Mouse (Mus musculus) intestine, embryonic 15.5 days (tissue): ENCODE results near the gene Zfp637. TPM values are rescaled to one million over a fixed set of nuclear protein-coding genes. Genes with fewer than 3 reads are reported as not detected.

Experiments
- ATAC-seq: fragments of 200-750 bp; cut with Nextera tagmentation; 2 replicates; pipeline ENCODE4 v1.8.0; 2017; ENCODE audit warnings: moderate TSS enrichment, moderate library complexity
- H3K27ac ChIP-seq: fragments of 300-500 bp; sonication (generic); 2 replicates; pipeline ENCODE4 v1.5.1; 2015; ENCODE audit warnings: mild to moderate bottlenecking, inconsistent platforms
- H3K27me3 ChIP-seq: fragments of 300-500 bp; sonication (generic); replicated peaks from 2 replicates; pipeline ENCODE4 v1.6.1; 2015; ENCODE audit warnings: inconsistent platforms
- H3K36me3 ChIP-seq: fragments of 300-500 bp; sonication (generic); 2 replicates; pipeline ENCODE4 v1.6.1; 2015; ENCODE audit warnings: inconsistent platforms
- H3K4me1 ChIP-seq: fragments of 300-500 bp; sonication (generic); replicated peaks from 2 replicates; pipeline ENCODE4 v1.6.1; 2015; ENCODE audit warnings: inconsistent platforms
- H3K4me2 ChIP-seq: fragments of 300-500 bp; sonication (generic); replicated peaks from 2 replicates; pipeline ENCODE4 v1.6.1; 2015; ENCODE audit warnings: mild to moderate bottlenecking, inconsistent platforms
- H3K4me3 ChIP-seq: fragments of 300-500 bp; sonication (generic); replicated peaks from 2 replicates; pipeline ENCODE4 v1.5.1; 2015; ENCODE audit warnings: inconsistent platforms
- H3K9ac ChIP-seq: fragments of 300-500 bp; sonication (generic); 2 replicates; pipeline ENCODE4 v1.6.1; 2015; ENCODE audit warnings: inconsistent platforms
- H3K9me3 ChIP-seq: fragments of 300-500 bp; sonication (generic); 2 replicates; pipeline ENCODE4 v1.6.1; 2016; ENCODE audit warnings: inconsistent platforms
- WGBS: fragments of 180-500 bp; shearing (Covaris S2); methylation state at CpG from one replicate; pipeline ENCODE4 v1.1.7; 2015; 5-methylcytosine and 5-hydroxymethylcytosine counted together
- polyA plus RNA-seq: library from polyadenylated mRNA; unstranded; fragments of >200 nt; fragmentation: Nextera tagmentation; extraction: Ambion mirVana; gene quantifications from 2 replicates; pipeline ENCODE4 v1.2.1, GENCODE M21; 2015

Gene Zfp637
- polyA plus RNA-seq = 84.7 and 90.5 TPM in 2 replicates

DNA sequence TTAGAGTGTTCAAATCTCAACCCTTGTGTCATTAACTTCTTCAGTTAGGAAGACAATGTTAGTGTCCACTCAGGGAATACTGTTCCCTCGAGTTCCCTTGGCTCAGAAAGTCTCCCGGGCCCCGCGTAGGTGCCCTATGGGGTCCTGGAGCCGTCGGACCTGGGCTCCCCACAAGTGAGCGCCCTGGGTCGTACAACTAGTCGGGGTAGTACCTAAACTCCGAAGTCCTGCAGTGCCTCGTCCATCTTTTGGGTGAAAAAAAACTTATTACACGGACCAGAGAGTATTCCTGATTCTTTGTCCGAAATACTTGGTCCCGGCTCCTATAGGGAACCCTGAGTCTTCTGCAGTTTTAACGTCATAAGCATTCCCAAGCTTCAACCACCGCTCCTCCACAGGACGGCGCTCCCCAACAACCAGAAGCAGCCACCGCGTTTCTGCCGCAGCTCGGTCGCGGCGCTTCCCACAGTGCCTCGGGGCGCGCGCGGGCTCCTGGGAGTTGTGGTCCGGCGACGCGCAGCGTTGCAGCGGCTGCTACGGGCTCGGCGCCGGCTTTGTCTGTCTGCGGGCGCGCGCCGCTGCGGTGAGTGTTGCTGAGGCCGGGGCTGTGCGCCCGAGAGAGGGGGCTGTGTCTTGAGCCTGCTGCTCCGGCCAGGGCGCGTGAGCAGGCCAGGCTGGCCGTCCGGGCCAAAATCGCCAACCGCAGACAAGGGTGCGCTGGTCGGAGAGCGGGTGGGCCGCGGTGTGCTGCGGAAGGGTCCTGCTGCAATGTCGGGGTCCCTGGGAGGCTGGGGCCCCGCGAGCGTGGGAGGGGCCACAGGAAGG lies at the start of gene Zfp637:
Zfp637 (plus strand) TSS at position 495 of the 825 bp plus-strand sequence.
- H3K4me3 ChIP-seq = peak within 1 kb of the TSS; percentile 100
- H3K4me1 ChIP-seq = 0 out of 2 replicates have a peak, but pooled peaks cover 3% of the 10 kb centered on the region
- H3K27ac ChIP-seq = peak within 1 kb of the TSS; percentile 96
- H3K9ac ChIP-seq = peak within 1 kb of the TSS; percentile 98
- H3K4me2 ChIP-seq = peak within 1 kb of the TSS; percentile 87
- H3K36me3 ChIP-seq = peaks cover 26% of the 10 kb centered on the region
- WGBS = under 1% methylated on average over 66 of the region's 66 CpGs
- peak; percentile 98 for ATAC-seq
- H3K9me3 ChIP-seq = no peaks in the 10 kb centered on the region
- no peaks in the 10 kb centered on the region for H3K27me3 ChIP-seq

DNA sequence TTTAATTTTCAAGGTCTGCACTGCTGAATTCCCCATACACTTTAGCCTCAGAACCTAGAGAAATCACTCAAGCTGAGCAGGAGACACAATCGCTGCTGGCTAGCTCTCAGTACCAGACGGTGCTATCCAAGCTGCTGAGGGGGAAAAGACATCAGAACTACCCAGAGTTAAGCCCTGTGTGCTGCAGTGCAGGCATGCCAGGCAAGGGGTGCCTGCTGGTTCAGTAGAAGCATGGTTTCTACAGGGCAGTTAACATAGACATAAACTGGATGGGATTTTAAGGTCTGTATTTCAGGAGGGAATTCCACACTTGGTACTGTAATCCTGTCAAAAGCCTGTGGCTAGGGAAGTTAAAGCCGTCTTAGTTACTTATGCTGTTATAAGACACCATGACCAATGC lies 45.7 kb upstream of the Zfp637 start:
- H3K27ac ChIP-seq = no peak overlapping the region
- H3K36me3 ChIP-seq = no peaks in the 10 kb centered on the region
- H3K9me3 ChIP-seq = peaks cover 2% of the 10 kb centered on the region; the same call in 1 of the 2 replicates
- ATAC-seq = no peak
- H3K27me3 ChIP-seq = no peaks in the 10 kb centered on the region
- H3K9ac ChIP-seq = no peak overlapping the region
- 89% methylated on average over 3 of the region's 3 CpGs for WGBS
- no peaks in the 10 kb centered on the region for H3K4me1 ChIP-seq
- H3K4me3 ChIP-seq = no peak overlapping the region
- H3K4me2 ChIP-seq = no peak overlapping the region

DNA sequence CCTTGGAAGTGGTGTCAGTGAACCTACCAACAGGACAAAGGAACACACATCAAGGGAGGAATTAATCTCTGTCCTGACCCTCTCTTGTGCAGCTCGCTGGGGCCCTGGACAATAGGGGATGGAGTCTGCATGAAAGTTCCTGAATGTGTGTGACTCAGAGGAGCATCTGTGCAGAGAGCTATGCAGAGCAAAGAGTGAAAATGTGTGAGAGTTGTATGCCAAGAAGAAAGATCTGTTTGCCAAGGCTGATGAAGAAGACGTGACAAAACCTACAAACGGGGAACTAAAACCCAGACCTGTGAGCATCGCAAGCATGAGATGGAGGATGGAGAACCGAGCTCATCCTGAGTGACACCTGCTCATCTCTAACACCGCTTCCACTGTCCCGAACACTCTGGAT lies 40.2 kb upstream of the Zfp637 start:
- ATAC-seq = no peak
- Histone ChIP-seq H3K9me3 (no peaks in the 10 kb centered on the region), H3K4me3 (no peak overlapping the region), H3K4me2 (no peak overlapping the region), H3K27me3 (no peaks in the 10 kb centered on the region), H3K36me3 (no peaks in the 10 kb centered on the region), H3K9ac (no peak overlapping the region), H3K4me1 (no peaks in the 10 kb centered on the region), H3K27ac (no peak overlapping the region)
- 86% methylated on average over 7 of the region's 7 CpGs for WGBS

DNA sequence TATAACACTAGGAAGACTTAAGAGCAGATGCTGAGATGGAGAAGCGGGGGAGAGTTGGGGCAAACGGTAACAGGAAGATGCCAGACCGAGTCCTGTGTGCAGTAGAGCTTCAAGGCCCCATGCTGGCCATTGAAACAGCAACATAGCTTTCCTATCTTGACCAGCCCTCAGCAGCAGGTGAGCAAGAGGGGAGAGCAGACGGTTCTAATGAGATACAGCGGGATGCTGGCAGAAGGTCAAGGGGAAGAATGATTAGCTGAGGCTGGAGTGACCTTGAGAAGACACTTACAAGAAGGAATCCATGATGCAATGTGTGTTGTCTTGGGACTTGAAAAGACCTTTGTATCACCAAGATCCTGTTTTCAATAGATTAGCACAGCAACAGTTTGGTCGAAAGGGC lies 39.2 kb upstream of the Zfp637 start:
- H3K27ac ChIP-seq = no peak overlapping the region
- H3K27me3 ChIP-seq = no peaks in the 10 kb centered on the region
- H3K9me3 ChIP-seq = no peaks in the 10 kb centered on the region
- no peak for ATAC-seq
- no peak overlapping the region for H3K4me2 ChIP-seq
- no peak overlapping the region for H3K4me3 ChIP-seq
- no peak overlapping the region for H3K9ac ChIP-seq
- H3K36me3 ChIP-seq = no peaks in the 10 kb centered on the region
- no peaks in the 10 kb centered on the region for H3K4me1 ChIP-seq
- 81% methylated on average over 6 of the region's 6 CpGs for WGBS

DNA sequence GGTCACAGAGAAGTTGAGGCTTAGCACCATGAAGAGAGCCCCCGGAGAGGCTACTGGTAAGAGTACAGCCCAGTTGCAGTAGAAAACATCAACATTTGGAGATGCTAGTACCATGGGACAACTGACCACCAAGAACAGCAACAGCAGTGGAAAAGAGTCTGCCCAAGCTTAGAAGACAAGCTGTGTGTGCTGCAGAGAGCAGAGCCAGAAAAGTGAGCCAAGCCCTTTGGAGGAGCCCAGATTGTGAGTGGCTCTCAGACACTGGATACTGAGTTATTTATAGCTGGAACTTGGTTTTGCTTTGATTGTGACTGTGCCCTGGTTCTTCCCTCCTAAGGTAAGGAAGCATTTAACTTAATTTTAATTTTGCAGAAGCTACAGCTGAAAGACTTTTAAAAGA lies 33.2 kb upstream of the Zfp637 start:
- ATAC-seq = no peak
- no peak overlapping the region for H3K9ac ChIP-seq
- no peaks in the 10 kb centered on the region for H3K4me1 ChIP-seq
- H3K27me3 ChIP-seq = no peaks in the 10 kb centered on the region
- H3K4me2 ChIP-seq = no peak overlapping the region
- no peaks in the 10 kb centered on the region for H3K9me3 ChIP-seq
- H3K36me3 ChIP-seq = no peaks in the 10 kb centered on the region
- no peak overlapping the region for H3K4me3 ChIP-seq
- WGBS = 97% methylated on average over 1 of the region's 1 CpGs
- no peak overlapping the region for H3K27ac ChIP-seq

DNA sequence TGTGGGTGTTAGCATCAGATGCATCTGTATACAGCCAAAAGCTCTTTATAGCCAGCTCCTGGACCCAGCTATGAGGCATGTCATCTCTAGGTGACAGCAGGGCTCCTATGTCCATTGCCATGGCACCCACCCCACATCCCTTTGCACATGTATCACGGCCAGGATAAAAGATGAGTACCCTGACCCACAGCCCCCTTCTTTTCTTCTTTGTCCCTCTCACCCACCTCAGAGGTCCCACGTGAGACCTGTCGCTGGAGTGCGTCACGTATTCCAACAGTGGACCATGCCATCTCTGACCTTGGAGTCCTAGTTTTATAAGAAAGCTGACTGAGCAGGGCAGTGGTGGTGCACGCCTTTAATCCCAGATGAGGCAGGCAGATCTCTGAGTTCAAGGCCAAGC lies 31.2 kb upstream of the Zfp637 start:
- H3K9me3 ChIP-seq = no peaks in the 10 kb centered on the region
- no peak overlapping the region for H3K9ac ChIP-seq
- no peaks in the 10 kb centered on the region for H3K36me3 ChIP-seq
- 89% methylated on average over 6 of the region's 6 CpGs for WGBS
- H3K27me3 ChIP-seq = no peaks in the 10 kb centered on the region
- no peak overlapping the region for H3K27ac ChIP-seq
- H3K4me1 ChIP-seq = no peaks in the 10 kb centered on the region
- no peak for ATAC-seq
- H3K4me3 ChIP-seq = no peak overlapping the region
- no peak overlapping the region for H3K4me2 ChIP-seq

DNA sequence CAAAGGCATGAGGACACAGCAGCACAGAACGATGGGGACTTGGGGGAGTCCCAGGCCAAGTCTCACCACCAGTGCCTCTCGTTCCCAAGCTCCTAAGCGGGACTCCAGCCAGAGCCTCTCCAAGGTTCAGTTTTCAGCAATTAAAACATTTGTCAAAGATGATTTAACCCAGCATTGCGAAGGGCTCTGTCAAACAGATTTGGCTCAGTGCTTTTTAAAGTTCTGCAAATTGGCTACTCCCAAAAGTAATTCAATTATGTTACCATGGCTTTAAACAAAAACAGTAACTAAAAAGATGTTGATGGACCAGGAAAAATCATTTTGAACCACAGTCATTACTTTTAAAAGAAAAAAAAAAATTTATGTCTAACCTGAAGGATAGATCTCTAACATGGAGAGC lies 30.3 kb upstream of the Zfp637 start:
- Histone ChIP-seq H3K27ac (no peak overlapping the region), H3K36me3 (no peaks in the 10 kb centered on the region), H3K9me3 (no peaks in the 10 kb centered on the region), H3K9ac (no peak overlapping the region), H3K4me3 (no peak overlapping the region), H3K4me2 (no peak overlapping the region), H3K27me3 (no peaks in the 10 kb centered on the region), H3K4me1 (no peaks in the 10 kb centered on the region)
- WGBS = 33% methylated on average over 4 of the region's 4 CpGs
- ATAC-seq = no peak

DNA sequence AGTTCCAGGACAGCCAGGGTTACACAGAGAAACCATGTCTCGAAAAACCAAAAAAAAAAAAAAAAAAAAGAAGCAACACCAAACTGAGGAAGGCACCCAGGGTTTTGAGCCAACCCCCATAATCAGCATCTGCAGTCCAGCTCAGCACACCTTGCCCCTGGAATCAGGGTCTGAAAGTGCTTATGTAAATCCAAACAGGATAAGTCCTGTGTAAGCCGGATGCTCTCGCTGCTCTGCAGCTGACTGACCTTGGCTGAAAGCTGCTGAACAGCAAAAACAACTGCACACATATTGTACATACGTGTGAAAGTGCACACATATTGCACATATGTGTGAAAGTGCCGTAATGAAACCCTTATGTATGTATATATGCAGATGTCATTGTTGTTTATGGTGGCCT lies 29.7 kb upstream of the Zfp637 start:
- Histone ChIP-seq H3K9me3 (no peaks in the 10 kb centered on the region), H3K36me3 (no peaks in the 10 kb centered on the region), H3K27me3 (no peaks in the 10 kb centered on the region), H3K4me3 (no peak overlapping the region), H3K9ac (no peak overlapping the region), H3K27ac (no peak overlapping the region), H3K4me1 (no peaks in the 10 kb centered on the region), H3K4me2 (no peak overlapping the region)
- no peak for ATAC-seq
- 60% methylated on average over 5 of the region's 5 CpGs for WGBS

DNA sequence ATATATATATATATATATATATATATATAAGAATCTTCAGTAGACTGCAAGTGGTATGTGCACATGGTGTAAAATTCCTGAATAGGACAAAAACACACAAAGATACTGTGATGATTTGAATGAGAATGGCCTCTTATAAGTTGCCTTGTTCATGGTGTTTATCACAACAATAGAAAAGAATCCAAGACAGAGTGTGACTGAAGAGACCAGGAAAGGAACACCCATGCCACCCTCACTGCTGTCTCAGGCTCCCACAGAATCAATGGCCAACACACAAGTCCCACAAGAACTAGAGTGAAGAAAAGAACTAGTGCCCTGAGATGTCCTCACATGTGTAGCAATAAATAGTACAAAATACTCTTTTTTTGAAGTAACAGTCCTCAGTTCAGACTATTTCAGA lies 26.3 kb upstream of the Zfp637 start:
- no peaks in the 10 kb centered on the region for H3K4me1 ChIP-seq
- H3K4me3 ChIP-seq = no peak overlapping the region
- no peak overlapping the region for H3K4me2 ChIP-seq
- no peaks in the 10 kb centered on the region for H3K27me3 ChIP-seq
- no peaks in the 10 kb centered on the region for H3K36me3 ChIP-seq
- no peak for ATAC-seq
- H3K9me3 ChIP-seq = no peaks in the 10 kb centered on the region
- no peak overlapping the region for H3K9ac ChIP-seq
- no peak overlapping the region for H3K27ac ChIP-seq

DNA sequence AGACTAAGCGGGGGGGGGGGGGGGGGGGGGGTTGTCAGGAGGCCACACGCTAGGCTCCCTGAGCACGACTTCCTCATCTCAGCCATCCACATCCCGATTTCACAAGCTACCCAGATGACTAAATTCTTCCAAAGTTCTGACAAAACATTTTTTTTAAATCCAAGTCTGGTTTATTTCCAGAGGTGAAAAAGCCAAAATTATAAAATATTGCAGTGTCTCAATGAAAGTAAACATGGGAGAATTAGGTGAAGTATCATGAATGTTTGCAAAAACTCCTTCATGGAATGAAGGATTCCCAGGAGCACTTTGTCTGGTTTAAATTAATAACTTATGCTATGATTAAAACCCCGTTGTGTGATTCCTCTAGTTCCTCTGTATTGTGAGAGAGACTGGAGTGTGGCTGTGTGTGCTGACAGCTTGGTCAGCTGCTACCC lies 23.9 kb upstream of the Zfp637 start:
- Histone ChIP-seq H3K9me3 (no peaks in the 10 kb centered on the region), H3K4me2 (no peak overlapping the region), H3K27ac (no peak overlapping the region), H3K36me3 (no peaks in the 10 kb centered on the region), H3K9ac (no peak overlapping the region), H3K27me3 (no peaks in the 10 kb centered on the region), H3K4me3 (no peak overlapping the region), H3K4me1 (no peaks in the 10 kb centered on the region)
- 37% methylated on average over 4 of the region's 5 CpGs for WGBS
- no peak for ATAC-seq

DNA sequence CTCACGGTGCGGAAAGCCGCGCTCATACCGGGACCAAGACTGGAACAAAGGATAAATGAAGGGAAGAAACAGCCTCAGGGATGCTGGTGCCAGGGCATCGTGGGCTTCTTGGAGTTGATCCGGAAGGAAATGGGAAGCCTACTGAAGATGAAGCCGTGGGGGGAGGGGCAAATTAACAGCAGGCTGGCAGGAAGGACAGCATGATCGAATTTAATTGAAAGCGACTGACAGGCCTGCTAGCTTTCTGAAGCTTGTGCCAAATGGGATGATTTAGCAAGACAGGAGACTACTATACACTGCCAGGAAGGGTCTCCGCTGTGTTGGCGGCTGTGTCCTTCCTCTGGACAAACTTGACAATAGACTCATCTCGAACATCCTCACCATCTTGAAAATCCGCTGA lies 20.7 kb upstream of the Zfp637 start:
- ATAC-seq = no peak

DNA sequence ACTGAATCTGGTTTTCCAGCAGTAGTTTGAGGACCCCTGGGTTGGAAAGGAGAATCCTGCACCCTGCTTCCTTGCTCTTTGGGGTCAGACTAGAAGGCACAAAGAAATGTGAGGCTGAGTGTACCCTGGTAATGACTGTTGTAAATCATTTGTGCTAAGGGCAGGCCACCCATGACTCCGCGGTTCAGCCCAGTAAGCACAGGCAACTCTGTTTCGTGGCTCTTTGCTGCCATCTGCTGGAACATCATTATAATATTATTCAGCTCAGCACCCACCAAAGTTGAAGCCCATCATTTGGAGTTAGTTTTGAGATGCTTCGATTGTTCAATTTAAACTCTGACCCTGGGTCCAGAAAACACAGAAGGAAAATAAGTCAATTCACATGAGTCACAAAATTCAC lies 15.6 kb upstream of the Zfp637 start:
- Histone ChIP-seq H3K4me3 (no peak overlapping the region), H3K27ac (no peak overlapping the region), H3K9ac (no peak overlapping the region), H3K4me1 (no peaks in the 10 kb centered on the region), H3K9me3 (no peaks in the 10 kb centered on the region), H3K36me3 (no peaks in the 10 kb centered on the region), H3K27me3 (peaks cover 5% of the 10 kb centered on the region; the same call in 1 of the 2 replicates), H3K4me2 (no peak overlapping the region)
- 12% methylated on average over 4 of the region's 4 CpGs for WGBS
- peak; percentile 80 for ATAC-seq

More for the DNA sequence above, 20.7 kb upstream of the Zfp637 start:
- no peaks in the 10 kb centered on the region for H3K4me1 ChIP-seq
- H3K4me3 ChIP-seq = no peak overlapping the region
- WGBS = 91% methylated on average over 14 of the region's 14 CpGs
- H3K4me2 ChIP-seq = no peak overlapping the region
- no peaks in the 10 kb centered on the region for H3K27me3 ChIP-seq
- H3K9ac ChIP-seq = no peak overlapping the region
- H3K9me3 ChIP-seq = no peaks in the 10 kb centered on the region
- H3K36me3 ChIP-seq = no peaks in the 10 kb centered on the region
- no peak overlapping the region for H3K27ac ChIP-seq

DNA sequence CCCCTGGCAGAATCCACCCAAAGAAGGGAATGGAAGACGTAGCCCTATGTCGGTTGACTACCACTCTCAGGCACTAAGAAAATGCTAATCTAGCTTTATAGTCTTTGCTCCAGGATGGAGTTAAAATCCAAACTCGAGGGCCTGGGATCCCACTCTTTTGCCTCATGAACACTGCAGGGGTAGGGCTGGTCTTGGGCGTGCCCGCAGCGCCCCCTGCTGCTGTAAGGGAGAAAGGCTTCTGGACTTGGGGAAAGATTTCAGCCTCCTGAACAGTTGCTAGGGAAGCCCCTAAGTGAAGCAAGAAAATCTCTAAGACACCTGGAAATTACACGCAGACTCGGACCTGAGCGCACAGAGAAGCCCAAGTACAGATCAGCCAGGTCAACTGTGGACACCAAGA lies 12.7 kb upstream of the Zfp637 start:
- H3K27me3 ChIP-seq = peaks cover 5% of the 10 kb centered on the region; the same call in 1 of the 2 replicates
- no peak overlapping the region for H3K27ac ChIP-seq
- no peak overlapping the region for H3K9ac ChIP-seq
- H3K36me3 ChIP-seq = no peaks in the 10 kb centered on the region
- H3K4me1 ChIP-seq = no peaks in the 10 kb centered on the region
- no peak overlapping the region for H3K4me3 ChIP-seq
- no peaks in the 10 kb centered on the region for H3K9me3 ChIP-seq
- ATAC-seq = peak; percentile 56; the same call in 1 of the 2 replicates
- 24% methylated on average over 9 of the region's 9 CpGs for WGBS
- no peak overlapping the region for H3K4me2 ChIP-seq
